Mouse (Mus musculus) monocyte, adult 2 months (primary cell): ENCODE measurements around the gene Golga4.

ENCODE experiments used
- DNase-seq, 2 experiments: peaks; one replicate each; pipeline ENCODE4 v3.0.0; 2022; ENCODE audit warnings: low spot score in 2 of 2, low read depth in 1 of 2

Golga4 gene

DNA sequence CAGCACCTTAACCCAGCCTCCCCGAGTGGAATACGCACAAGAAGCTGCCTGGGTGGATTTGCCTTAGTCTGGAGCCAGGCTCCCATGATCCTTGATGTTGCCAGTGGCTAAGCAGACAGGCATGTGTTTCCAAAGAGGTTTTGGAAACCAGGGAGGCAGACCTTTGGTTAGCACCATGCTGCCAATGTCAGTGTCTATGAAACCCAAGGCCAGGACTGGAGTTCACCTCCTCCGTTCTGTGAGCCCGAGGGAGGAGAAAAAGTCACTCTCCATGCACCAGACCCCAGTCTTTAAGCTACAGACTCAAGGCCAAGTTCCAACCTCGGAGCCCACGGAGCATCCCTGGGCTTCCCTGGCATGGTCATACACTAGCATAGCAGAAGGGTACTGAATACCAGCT is 115.6 kb downstream of the Golga4 start:
- DNase-seq = no peak

- no peak for DNase-seq
Measured at GRCm38 (mm10) chr9:118622376-118623166, 116.5 kb downstream of the Golga4 start.

GRCm38 (mm10) chr9:118623483-118623882 is 117.4 kb downstream of the Golga4 start:
- DNase-seq = no peak

DNA sequence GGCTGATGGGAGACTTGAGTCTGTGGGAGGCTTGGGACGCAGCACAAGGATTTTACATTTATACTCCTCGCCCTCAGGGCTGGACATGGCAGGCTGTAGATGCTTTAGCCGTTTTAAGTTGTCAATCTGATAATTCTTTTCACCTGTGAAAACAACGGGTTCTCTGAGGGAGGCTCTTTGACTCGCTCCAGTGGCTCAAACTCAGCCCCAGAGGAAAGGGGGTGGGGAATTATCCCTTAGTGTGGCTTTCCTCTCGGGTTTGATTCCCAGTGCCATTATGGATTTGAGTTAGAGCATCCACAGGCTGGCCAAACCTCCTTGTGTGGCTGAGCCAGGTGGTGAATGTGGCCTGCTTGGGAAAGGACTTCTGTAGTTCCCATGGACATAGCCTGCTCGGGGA is 118.1 kb downstream of the Golga4 start:
- no peak for DNase-seq

GRCm38 (mm10) chr9:118629763-118630379 is 123.8 kb downstream of the Golga4 start:
- DNase-seq = no peak
